Mouse (Mus musculus): ENCODE measurements around the gene Ccdc78.
"Not testable (repeated sequence)": the region's sequence is repeated elsewhere in the genome, so short reads cannot be mapped to it uniquely, and the experiment has no call there.

Ccdc78 gene

GRCm38 (mm10) chr17:25786280-25786679 lies at the start of gene Ccdc78:
TSS of gene Ccdc78 (plus strand) at chr17:25786580.
- no peak for DNase-seq (ENCODE audit: low spot score)

GRCm38 (mm10) chr17:25738861-25739260 lies 47.5 kb upstream of the Ccdc78 start:
- no peak for DNase-seq (ENCODE audit: low spot score)

DNA sequence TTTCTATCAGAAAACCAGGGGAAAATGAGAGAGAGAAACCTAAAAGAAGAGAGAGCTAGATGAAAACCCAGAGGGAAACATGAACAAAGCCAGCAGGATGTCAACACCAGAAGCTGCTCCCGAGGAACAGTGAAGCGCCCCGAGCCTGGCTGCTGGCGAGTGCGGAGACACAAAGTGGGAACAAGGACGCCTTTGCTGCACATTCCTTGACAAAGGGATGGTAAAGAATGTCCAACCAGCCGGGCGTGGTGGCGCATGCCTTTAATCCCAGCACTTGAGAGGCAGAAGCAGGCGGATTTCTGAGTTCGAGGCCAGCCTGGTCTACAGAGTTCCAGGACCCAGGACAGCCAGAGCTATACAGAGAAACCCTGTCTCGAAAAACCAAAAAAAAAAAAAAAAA lies 44.9 kb upstream of the Ccdc78 start:
- not testable (repeated sequence) for DNase-seq (ENCODE audit: low spot score)

DNA sequence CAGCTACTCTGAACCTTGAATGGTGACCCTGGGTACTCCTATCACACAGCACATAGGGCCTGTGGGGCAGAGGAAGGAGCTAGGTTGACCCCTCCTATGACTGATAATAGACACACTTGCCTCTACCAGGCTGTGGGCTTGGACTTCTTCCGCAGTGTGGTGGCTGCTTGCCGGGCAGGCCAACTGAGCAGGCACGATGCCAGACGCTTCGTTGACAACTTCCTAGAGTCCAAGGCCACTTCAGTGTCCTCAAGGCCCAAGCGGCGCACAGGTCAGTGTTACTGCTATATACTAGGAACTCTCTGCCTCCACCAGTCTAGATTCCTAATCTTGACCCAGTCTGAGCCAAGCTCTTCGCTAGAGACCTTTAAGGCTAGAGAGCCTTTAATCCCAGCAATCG lies 42.5 kb upstream of the Ccdc78 start:
- DNase-seq (ENCODE audit: low spot score) = no peak

DNA sequence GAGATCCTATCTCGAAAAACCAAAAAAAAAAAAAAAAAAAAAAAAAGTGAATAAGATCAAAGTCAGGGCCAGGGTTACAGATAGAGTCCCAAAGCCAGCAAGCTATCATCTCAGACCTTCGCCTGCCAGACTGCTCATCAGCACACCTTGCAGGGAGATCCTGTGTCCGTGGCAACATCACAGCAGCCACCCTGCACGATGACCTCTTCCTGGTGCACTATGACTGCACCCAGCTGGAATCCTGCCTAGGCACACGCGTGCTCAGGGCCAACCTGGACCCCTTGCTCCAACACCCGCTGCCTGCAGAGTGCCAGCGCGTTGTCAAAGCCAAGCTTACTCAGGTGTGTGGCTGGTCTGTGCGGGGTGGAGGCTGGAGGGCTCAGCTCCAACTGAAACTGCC lies 42.1 kb upstream of the Ccdc78 start:
- no peak for DNase-seq (ENCODE audit: low spot score)

GRCm38 (mm10) chr17:25748238-25748637 lies 38.1 kb upstream of the Ccdc78 start:
- DNase-seq (ENCODE audit: low spot score) = no peak

GRCm38 (mm10) chr17:25749314-25749713 lies 37.1 kb upstream of the Ccdc78 start:
- DNase-seq (ENCODE audit: low spot score) = no peak

GRCm38 (mm10) chr17:25751446-25751845 lies 34.9 kb upstream of the Ccdc78 start:
- DNase-seq (ENCODE audit: low spot score) = no peak

DNA sequence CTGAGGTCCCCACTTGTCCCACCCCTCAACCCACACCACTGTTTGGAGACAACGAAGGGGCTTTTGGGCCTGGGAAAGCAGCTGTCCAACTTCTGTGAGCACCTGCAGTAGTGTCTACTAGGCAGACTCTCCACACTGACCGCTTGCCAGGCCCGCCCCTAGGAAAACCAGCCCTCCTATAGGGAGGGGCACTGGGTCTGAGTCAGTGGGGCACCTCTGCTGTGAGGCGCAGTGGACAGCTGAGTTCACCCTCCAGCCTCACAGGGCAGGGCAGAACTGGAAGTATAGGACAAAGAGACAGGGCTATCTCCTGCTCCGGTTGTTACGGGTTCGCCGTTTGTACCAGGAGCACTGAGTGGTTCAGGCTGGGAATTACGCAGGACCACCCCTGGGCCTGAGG lies 32.1 kb upstream of the Ccdc78 start, which contains the start of gene Msln:
Gene Msln (minus strand): TSS at position 138 of the 400 bp plus-strand sequence.
- DNase-seq (ENCODE audit: low spot score) = no peak

DNA sequence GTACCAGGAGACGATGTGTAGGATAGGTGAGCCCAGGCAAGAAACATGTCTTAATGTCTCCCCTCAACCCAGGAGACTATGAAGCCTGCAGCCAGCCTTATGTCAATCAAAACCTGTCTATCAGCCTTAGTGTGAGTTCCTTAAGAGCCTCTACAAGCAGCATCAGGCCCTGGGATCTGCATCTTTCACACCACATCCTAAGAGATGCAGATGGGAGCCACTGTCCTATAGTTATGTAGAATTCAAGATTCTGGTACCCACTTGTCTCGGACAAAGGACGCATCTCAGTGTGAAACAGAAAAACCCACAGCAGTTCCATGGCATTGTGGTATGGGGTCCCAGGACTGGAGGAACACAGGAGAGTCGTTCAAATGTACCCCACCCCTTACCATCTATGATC lies 31.3 kb upstream of the Ccdc78 start:
- DNase-seq (ENCODE audit: low spot score) = no peak

DNA sequence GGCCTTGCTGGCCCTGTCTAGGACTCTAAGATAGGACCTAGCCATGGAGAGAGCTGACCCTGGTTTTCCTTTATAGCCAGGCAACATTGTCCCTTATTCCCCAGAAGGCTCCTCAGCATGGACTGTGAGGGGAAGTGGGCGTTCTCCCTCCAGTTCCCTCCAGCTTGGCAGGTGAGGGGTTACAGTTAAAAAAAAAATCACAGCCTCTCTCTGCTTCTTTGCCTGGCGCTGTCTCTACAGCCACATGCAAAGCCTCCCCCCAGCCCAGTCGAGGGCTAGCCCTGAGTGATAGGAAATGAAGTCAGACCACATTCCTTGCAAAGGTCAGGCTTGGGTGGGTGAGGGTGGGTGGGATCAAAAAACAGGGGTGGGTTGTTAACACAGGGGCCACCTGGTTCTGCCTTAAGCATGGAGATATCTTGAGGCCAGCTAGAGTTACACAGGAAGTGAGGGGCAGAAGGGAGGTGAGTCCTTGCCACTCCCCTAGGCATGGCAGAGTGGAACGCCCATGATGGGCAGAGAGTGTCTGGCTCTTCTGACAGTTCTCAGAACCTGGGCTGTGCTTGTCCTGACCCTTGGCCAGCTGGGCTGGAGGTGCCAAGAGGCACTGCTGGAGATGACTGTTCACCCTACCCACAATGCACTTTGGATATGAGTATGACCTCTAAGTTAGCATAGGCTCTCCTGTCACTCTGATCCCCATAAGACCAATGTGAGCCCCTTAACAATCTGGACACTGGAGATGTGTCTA lies 30.6 kb upstream of the Ccdc78 start:
- DNase-seq (ENCODE audit: low spot score) = no peak

DNA sequence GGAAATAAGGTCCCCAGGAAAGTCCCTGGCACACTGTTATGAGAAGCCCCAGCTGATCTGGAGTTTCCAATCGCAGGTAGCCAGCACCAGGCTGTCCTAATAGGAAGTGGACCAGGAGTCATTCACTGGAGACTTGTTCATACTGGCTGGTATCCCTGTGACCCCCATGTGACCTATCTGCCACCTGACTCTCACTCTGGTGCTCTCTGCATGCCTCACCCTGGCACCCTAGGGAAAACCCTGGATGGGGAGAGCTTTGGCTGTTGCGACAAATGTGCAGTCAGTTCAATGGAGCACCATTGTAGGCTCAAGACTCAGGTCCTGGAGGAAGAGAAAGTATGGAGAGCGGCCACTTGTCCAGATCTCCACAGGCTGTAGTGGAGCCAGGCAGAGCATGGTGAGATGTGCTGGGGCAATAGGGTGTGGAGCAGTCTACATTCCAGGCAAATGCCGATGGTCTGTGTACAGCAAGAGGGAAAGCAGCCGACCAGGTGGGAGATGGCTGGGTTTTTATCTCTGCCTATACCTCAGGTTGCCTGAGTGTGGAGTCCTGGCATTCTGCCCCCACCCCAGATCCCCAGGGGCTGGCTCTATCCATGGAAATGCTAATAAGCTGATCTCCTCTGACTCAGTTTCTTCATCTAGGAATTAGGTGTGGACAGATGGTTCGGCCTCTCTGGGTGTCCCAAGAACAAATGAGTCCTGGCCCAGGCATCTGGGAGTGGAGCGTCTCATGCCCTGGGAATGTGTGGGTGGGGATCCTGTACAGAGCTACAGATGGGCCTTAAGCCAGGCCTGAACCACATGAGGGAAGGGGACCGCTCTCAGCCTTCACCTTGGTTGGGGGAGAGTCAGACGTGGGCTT lies 29.8 kb upstream of the Ccdc78 start:
- no peak for DNase-seq (ENCODE audit: low spot score)

GRCm38 (mm10) chr17:25757691-25758090 lies 28.7 kb upstream of the Ccdc78 start:
- no peak for DNase-seq (ENCODE audit: low spot score)

DNA sequence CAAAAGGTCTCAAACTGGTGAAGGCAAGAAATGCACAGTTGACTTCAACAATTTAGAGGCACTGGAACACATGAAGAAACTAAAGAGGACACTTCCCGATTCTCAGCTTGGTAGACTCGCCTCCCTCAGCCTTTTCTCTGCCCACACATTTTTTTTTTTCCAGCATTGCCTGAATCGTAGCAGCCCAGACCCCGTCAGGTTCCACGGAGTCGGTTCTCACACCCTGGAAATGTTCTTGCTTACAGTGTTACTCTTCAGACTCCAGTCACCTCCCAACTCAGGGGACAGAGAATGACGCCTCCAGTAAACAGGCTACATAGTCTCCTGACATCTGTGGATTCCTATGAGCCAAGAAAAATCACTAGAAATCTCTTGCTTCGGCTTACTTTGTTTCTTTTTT lies 26.2 kb upstream of the Ccdc78 start:
- no peak for DNase-seq (ENCODE audit: low spot score)

- no peak for DNase-seq (ENCODE audit: low spot score)
Observed at GRCm38 (mm10) chr17:25761561-25761970, 24.8 kb upstream of the Ccdc78 start.

DNA sequence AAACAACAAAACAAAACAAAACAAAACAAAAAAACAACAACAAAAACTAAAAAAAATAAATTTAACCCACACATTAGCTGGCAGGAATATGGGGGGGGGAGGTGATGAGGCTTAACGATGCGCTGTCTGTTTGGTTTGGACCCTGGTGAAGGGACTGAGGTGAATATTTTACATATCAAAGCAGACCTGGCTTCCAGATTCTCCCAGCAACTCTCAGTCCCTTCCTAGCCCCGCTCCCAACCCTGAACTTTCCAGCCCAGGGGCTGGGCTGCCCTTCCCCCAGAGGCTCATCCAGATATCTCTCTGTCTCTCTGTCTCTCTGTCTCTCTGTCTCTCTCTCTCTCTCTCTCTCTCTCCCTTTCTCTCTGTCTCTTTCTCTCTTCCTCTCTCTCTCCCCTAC lies 23.8 kb upstream of the Ccdc78 start:
- DNase-seq (ENCODE audit: low spot score) = no peak

- no peak for DNase-seq (ENCODE audit: low spot score)
Observed at GRCm38 (mm10) chr17:25765886-25766285, 20.5 kb upstream of the Ccdc78 start.

DNA sequence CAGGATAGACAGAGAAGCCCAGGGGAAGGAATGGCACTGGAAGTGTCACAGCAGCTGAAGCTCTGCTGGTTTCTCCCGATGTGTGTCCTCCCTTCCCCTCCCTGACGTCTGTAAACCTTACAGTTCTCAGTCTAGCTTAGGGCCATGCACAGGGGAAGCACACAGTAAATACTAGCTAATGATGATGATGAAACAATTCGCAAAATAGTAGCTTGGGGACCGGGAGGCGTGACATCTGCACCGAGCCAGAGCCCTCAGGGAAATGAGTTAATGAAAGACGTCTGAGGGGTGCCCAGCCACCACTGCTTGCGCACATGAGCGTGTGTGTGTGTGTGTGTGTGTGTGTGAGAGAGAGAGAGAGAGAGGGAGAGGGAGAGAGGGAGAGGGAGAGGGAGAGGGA lies 17.0 kb upstream of the Ccdc78 start:
- DNase-seq (ENCODE audit: low spot score) = no peak

DNA sequence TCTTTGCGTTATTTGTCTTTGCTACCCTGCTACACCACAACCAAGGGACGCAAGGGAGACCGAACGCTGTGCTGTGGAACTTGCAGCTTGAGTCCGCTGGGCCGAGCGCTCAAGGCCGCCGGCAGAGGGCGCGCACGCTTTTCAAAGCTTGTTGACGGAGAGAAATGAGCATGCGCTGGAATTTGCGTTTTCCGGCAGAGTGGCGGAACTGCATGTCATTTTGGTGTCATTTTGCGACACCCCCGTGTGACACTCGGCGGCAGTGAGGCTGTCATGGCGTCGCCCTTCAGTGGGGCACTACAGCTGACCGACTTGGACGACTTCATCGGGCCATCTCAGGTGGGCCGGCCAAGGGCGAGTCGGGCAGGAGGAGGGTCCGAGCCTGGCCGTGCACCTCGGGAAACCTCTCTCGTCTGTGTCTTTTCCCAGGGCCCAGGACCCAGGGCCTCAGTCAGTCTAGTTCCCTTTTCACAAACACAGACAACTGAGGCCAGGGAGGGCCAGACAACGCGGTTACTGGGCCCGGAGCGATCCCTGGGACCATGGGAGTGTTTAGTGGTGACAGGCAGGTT lies 12.7 kb upstream of the Ccdc78 start, which contains the start of gene Narfl:
Gene Narfl (plus strand): TSS at position 228 of the 572 bp plus-strand sequence.
- peak; percentile 95 for DNase-seq (ENCODE audit: low spot score)

- no peak for DNase-seq (ENCODE audit: low spot score)
Observed at GRCm38 (mm10) chr17:25775318-25776062, 10.9 kb upstream of the Ccdc78 start.

- no peak for DNase-seq (ENCODE audit: low spot score)
Observed at GRCm38 (mm10) chr17:25777948-25778347, 8.4 kb upstream of the Ccdc78 start.

GRCm38 (mm10) chr17:25781339-25781738 lies 5.0 kb upstream of the Ccdc78 start:
- no peak for DNase-seq (ENCODE audit: low spot score)

Measured in T-cell, adult 2 months (primary cell).